Comparison of ENCODE assay signal across 10 mouse cellular contexts in genomic region chr9:30808863-30809491, GRCm38 (mm10).
DNase-seq lines count a peak whose midpoint lies in the region; ATAC-seq and TF ChIP-seq lines count a peak whose summit lies in the region.
"Had no signal": no experiment of that assay in that cellular context is flagged by ENCODE, and none has a peak within 500 bp of the region (broad histone marks: within the 10 kb centered on the region; RNA-seq: fewer than 3 reads in every experiment).

No protein-coding gene starts in this region.

- H3K36me3 ChIP-seq in lung, embryonic 14.5 days (ENCODE audit: insufficient read depth) = no peaks in the 10 kb centered on the region
- H3K36me3 ChIP-seq in limb, embryonic 13.5 days = no peaks in the 10 kb centered on the region
- H3K36me3 ChIP-seq: embryonic facial prominence, embryonic 15.5 days; liver, embryonic 15.5 days had no signal

- peaks cover 19% of the 10 kb centered on the region for H3K4me1 ChIP-seq in lung, embryonic 14.5 days (ENCODE audit: insufficient read depth)
- no peaks in the 10 kb centered on the region; the same call in 1 of the 2 replicates for H3K4me1 ChIP-seq in lung, adult 2 months (ENCODE audit: control insufficient read depth, insufficient read depth, low read length)
- H3K4me1 ChIP-seq in limb, embryonic 13.5 days = peaks cover 34% of the 10 kb centered on the region
- H3K4me1 ChIP-seq: liver, embryonic 15.5 days had no signal

- no peak overlapping the region for H3K9ac ChIP-seq in lung, embryonic 14.5 days
- H3K9ac ChIP-seq in limb, embryonic 13.5 days = no peak overlapping the region
- H3K9ac ChIP-seq: embryonic facial prominence, embryonic 15.5 days; liver, embryonic 15.5 days had no signal

- TF ChIP-seq POLR2A in lung, adult 2 months (IDR thresholded peaks at IDR 0.05; ENCODE audit: borderline replicate concordance, extremely low read depth, low read depth, low read length) = no peak

- 9% methylated on average over 11 of the region's 11 CpGs for WGBS in lung, embryonic 14.5 days
- 24% methylated on average over 11 of the region's 11 CpGs for WGBS in lung, adult 2 months
- WGBS in limb, embryonic 13.5 days = 35% methylated on average over 11 of the region's 11 CpGs

- no peaks in the 10 kb centered on the region for H3K27me3 ChIP-seq in lung, embryonic 14.5 days (ENCODE audit: insufficient read depth, low read length)
- H3K27me3 ChIP-seq in limb, embryonic 13.5 days = no peaks in the 10 kb centered on the region
- H3K27me3 ChIP-seq: embryonic facial prominence, embryonic 15.5 days; liver, embryonic 15.5 days had no signal

- ATAC-seq in lung, embryonic 14.5 days (ENCODE audit: insufficient read depth) = peak; percentile 84
- ATAC-seq in limb, embryonic 13.5 days (ENCODE audit: low FRiP score, low read depth) = peak; percentile 79
- no peak for ATAC-seq in erythroid progenitor cell, adult 5-6 weeks (replicated peaks; ENCODE audit: low FRiP score, poor library complexity, severe bottlenecking)

- peak overlapping the region; percentile 24; the same call in 1 of the 2 replicates for H3K4me2 ChIP-seq in lung, embryonic 14.5 days
- peak overlapping the region; percentile 9 for H3K4me2 ChIP-seq in limb, embryonic 13.5 days (replicated peaks)
- H3K4me2 ChIP-seq: embryonic facial prominence, embryonic 15.5 days; liver, embryonic 15.5 days had no signal

- H3K9me3 ChIP-seq in lung, embryonic 14.5 days (ENCODE audit: low read depth, low read length) = no peaks in the 10 kb centered on the region
- H3K9me3 ChIP-seq in limb, embryonic 13.5 days = no peaks in the 10 kb centered on the region
- H3K9me3 ChIP-seq: embryonic facial prominence, embryonic 15.5 days; liver, embryonic 15.5 days had no signal

- peak; percentile 68 for DNase-seq in lung, embryonic 14.5 days
- DNase-seq in lung, adult 2 months = no peak
- DNase-seq in embryo, embryonic 11 days = peak; percentile 58
- peak; percentile 46 for DNase-seq in testis, postnatal 10 days (ENCODE audit: low spot score)
- DNase-seq in retina, embryonic 14.5 days (ENCODE audit: low spot score) = no peak
- DNase-seq: kidney, adult 8-10 months had no signal

- no peak overlapping the region for H3K4me3 ChIP-seq in lung, embryonic 14.5 days (ENCODE audit: low read depth, low read length)
- no peak overlapping the region for H3K4me3 ChIP-seq in lung, adult 2 months (replicated peaks; ENCODE audit: extremely low read depth, low read depth, low read length)
- H3K4me3 ChIP-seq in limb, embryonic 13.5 days = no peak overlapping the region
- H3K4me3 ChIP-seq: embryonic facial prominence, embryonic 15.5 days; liver, embryonic 15.5 days had no signal

- TF ChIP-seq CTCF in lung, embryonic 14.5 days (IDR thresholded peaks at IDR 0.05; ENCODE audit: low read depth) = no peak
- no peak for TF ChIP-seq CTCF in lung, adult 2 months (IDR thresholded peaks at IDR 0.05; ENCODE audit: insufficient read depth, low read length)

- H3K27ac ChIP-seq in lung, embryonic 14.5 days (ENCODE audit: low read depth) = no peak overlapping the region; the same call in 1 of the 2 replicates
- H3K27ac ChIP-seq in limb, embryonic 13.5 days = peak overlapping the region; percentile 28; the same call in 1 of the 2 replicates
- H3K27ac ChIP-seq: embryonic facial prominence, embryonic 15.5 days; liver, embryonic 15.5 days had no signal

Comparison
In these comparisons a context has a peak if more than half of its experiments do, and no peak if none do; other contexts are left out.
1. DNase-seq: peak in lung, embryonic 14.5 days (single experiment), embryo, embryonic 11 days (single experiment) and testis, postnatal 10 days (single experiment); none in lung, adult 2 months (single experiment) and retina, embryonic 14.5 days (single experiment).